Mouse (Mus musculus) thymus, adult 2 months (tissue): ENCODE measurements around the gene Itpr2.

Experiments used
- CTCF ChIP-seq: fragments of 200-500 bp; IDR thresholded peaks from 2 replicates; pipeline ENCODE4 v1.5.1; 2012; ENCODE audit warnings: mild to moderate bottlenecking, control low read depth, low read length, moderate library complexity, borderline replicate concordance; ENCODE audit not compliant: control insufficient read depth, poor library complexity, insufficient read depth; ENCODE audit errors: extremely low read depth
- POLR2A ChIP-seq: fragments of 200-500 bp; IDR thresholded peaks from 2 replicates; pipeline ENCODE4 v1.6.1; 2012; ENCODE audit warnings: mild to moderate bottlenecking, low read length, control low read depth, moderate library complexity; ENCODE audit not compliant: control insufficient read depth, poor library complexity, insufficient read depth; ENCODE audit errors: extremely low read depth

- TF ChIP-seq CTCF = no peak
- TF ChIP-seq POLR2A = no peak
Observed at GRCm38 (mm10) chr6:146304088-146304487, 197.9 kb downstream of the Itpr2 start.
